Mouse (Mus musculus): ENCODE results near the gene Fam189a1.

DNA sequence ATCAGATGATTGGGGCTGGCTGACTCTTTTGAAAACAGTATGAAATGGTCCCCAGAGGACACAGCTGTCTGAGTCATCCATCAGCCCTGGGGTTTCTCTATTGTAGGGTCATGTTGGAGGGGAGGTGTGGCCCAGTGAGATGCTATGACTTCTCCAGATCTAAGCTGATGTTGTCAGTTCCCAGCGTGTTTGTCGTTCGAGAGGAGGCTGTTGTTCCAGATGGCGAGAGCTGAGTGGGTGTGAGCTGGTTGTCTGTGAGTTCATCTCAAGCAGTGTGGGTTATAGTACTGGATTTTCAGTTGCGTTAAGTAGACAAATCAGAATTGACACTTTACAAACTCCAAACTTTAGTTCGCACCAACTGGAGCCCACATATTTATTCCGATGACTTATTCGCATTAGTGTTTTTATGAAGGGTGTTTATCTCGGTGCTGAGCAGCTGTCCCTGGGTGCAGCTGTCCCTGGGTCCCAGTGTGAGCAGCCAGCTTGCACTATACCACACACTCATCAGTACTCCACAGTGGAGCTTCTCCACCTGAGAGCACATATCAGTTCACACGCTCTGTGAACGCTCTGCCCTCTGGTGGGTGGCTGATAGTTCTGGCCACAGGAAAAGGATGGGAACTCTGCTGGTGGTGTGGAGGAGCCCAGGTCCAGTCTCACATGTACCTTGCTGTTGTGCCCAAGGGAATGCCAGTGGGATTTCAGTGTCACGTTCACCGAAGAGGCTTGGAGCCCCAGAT lies 446.7 kb downstream of the Fam189a1 start:
- TF ChIP-seq GATA1 (IDR thresholded peaks at IDR 0.05; ENCODE audit: low read length) (no peak), TAL1 (IDR thresholded peaks at IDR 0.05; ENCODE audit: low read length) (no peak)
